Mouse (Mus musculus) cerebellum, postnatal 10 days (tissue): ENCODE data around the gene Pitpnm2.

ENCODE experiments used
- DNase-seq, 2 experiments: peaks; one replicate each; pipeline ENCODE4 v3.0.0; 2021; ENCODE audit warnings: mixed read lengths in 2 of 2

Pitpnm2 gene

DNA sequence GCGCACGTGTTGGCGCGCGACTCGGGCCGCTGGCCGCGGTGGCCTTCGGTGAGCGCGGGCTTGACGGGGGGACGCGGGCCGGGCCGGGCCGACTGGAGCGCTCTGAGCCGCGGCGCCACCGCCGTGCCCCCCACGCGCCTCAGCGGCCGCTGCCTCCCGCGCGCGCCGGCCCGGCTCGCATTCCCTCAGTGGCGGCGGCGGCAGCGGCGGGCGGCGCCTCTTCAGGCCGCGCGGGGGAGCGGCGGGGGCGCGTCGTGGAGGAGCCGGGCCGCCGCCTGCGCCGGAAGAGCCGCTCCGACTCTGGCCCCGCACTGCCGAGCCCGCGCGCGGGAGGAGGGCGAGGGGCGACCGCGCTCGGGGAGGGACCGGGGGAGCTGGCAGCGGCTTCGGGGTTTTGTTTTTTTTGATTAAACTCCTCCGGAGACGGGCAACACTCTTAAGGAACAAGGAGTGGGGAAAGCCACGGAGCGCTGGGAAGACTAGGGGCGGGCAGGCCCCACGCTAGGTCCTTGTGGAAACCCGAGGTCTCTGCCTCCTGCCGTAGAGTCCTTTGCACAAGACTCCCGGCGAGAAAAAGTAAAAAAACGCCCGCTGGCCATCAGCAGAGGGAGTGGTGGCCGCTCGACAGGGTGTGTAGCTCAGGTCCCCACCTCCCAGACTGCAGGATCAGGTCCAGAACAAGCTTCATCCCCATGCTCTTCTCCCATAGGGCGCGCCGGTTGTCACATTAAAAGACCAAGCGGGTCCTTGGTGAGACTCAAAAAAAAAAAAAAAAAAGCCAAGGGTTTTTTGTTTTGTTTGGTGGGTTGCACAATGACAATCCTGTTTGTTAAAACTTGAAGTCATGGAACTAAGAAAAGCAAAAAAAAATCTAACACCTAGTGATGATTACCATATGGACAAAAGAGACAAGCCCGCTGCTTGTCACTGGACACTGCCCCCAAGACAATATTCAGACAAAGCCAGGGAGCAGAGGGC, at the start of gene Pitpnm2:
Pitpnm2 (minus strand) TSS at position 147 of the 978 bp plus-strand sequence.
- DNase-seq, result peak; percentile 70 to 73

GRCm38 (mm10) chr5:124299307-124299706, 49.7 kb upstream of the Pitpnm2 start:
- DNase-seq, result peak; percentile 47 to 59

DNA sequence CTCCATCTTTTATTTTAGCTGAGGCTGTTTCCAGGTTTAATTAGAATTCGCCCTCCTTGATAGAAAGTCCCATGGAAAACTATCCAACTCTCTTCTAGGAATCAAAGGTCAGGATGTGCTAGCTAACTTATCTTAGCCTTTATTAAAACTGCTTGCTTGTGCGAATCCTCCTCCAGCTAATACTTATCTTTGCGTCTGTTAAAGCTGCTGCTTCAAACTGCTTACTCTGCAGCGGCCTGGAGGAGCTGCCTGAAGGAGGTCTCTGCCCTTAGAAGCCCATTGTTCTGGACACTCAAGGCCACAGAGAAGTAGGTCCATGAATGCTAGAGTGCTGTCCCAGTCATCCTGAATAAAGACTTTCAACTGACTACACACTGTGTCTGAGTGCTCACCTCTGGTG, 46.9 kb upstream of the Pitpnm2 start:
- no peak for DNase-seq

DNA sequence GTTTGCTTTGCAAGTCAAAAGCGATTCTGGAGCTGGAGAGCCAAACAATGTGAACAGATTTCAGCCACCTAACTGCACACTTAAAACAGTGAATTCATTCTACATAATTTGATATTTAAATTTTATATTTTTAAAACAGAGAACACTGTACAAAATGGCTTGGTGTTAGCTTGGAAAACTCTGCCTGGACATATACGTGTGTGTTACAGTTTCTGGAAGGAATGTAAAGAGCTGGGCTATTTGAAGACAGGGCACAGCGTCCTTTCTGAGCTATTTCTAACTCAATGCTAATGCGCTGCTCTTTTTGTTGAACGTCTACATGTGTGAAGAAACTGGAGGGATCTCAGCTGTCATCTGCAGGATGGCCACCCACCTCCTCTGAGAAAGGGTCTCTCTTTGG, 44.4 kb upstream of the Pitpnm2 start:
- DNase-seq, result no peak

DNA sequence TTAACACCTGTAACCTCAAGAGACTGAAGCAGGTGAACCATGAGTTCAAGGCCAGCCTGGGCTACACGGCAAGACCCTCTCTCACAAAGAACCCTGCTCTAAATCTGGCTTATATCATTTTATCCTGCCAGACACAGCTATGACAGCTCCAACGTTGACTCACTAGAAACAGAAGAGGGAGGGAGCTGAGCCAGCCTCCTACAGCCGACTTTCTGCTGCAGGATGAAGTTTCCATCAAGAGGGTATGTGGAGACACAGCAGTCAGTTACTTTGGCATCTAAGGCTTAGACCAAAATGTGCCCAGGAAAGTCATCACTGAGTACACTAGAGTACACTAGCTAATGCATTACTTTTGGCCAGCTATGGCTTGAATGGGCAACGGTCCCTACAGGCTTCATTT, 40.7 kb upstream of the Pitpnm2 start:
- no peak for DNase-seq

- no peak for DNase-seq
Measured at GRCm38 (mm10) chr5:124287616-124288247, 38.2 kb upstream of the Pitpnm2 start.

GRCm38 (mm10) chr5:124284330-124284729, 34.8 kb upstream of the Pitpnm2 start:
- peak; percentile 18 to 39 for DNase-seq

DNA sequence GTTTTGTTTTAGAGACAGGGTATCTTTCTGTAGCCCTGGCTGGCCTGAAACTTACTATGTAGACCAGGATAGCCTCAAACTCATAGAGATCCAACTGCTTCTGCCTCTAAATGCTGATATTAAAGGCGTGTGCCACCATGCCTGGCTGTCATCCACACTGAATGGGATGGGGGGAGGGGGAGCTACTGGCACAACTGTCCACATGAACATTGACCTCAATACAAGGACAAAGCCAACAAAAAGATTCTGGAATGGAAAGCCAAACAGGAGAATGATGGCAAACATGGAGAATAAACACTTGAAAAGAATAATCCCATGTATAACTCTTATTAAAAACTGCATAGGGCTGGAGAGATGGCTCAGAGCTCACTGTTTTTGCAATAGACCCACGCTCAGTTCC, 33.3 kb upstream of the Pitpnm2 start:
- no peak for DNase-seq

- no peak for DNase-seq
Measured at GRCm38 (mm10) chr5:124270226-124270625, 20.7 kb upstream of the Pitpnm2 start.

GRCm38 (mm10) chr5:124269661-124270060, 20.1 kb upstream of the Pitpnm2 start:
- DNase-seq, result no peak

DNA sequence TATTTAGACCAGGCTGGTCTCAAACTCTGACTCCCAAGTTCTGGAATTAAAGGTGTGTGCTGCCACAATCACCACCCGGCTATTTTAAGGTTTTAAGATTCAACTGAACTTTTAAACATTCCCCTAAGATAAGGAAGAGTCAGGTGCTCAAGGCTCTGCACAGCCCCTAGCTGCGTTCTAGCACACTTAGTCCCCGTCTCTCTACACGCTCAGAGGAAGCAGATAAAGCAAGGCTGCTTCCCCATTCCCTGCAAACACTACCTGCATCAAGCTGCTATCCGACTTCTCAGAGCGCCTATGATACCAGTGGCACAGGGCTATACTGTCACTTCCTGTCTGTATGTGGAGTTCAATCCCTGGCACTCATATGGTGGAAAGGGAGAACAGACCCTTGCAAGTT, 18.1 kb upstream of the Pitpnm2 start:
- DNase-seq, result no peak

GRCm38 (mm10) chr5:124266821-124267220, 17.3 kb upstream of the Pitpnm2 start:
- DNase-seq, result no peak

DNA sequence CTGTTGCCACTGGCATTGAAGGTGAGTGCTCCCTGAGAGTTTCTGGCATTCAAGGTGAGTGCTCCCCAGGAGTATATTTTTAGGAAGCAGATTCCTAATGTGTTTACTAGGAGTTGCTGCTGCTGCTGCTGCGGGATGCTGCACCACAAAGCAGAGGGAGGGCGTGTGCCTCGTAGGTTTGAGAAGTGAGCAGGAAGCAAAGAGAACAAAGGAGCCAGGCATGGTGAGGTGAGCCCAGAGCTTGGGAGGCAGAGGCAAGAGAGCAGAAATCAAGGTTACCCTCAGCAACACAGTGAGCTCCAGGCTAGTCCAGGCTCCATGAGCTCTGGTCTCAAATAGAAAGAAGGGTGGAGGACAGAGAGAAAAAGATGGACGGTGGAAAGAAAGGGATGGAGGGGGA, 13.7 kb upstream of the Pitpnm2 start:
- no peak for DNase-seq

- no peak for DNase-seq
Measured at GRCm38 (mm10) chr5:124262090-124262489, 12.5 kb upstream of the Pitpnm2 start.

- DNase-seq, result peak in 1 of 2 experiments; percentile 36
Measured at GRCm38 (mm10) chr5:124259133-124259532, 9.6 kb upstream of the Pitpnm2 start.

DNA sequence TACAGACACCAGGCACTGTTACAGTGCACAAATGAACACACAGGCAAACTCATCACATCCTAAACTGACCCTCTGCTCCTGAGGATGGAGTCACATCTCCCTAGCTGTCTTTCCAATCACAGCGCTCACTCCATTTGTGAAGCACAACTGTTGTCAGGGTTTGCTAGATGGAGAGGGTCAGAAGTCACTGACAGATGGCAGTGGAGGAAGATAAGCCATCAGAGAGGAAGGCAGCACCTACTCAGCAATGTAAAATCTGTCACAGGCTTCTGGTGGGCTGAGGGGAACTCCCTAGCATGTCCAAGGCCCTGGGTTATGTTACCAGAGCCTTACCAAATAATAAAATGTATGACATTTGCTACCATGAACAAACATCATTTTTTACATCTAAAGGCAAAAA, 8.5 kb upstream of the Pitpnm2 start:
- no peak for DNase-seq

DNA sequence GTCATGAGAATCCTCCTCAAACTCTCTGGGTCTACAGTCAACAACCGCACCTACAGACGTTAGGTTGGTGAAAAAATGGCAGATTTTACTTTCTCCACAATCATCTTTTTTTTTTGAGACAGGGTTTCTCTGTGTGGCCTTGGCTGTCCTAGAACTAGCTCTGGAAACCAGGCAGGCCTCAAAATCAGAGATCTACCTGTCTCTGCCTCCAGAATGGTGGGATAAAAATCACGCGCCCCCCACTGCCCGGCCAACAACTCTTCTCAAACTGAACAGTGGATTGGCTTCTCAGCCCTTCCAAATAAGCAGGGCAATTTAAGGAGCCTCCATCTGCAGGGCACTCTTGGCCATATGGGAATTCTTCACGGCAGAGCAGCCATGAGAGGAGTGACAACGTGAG, 5.6 kb upstream of the Pitpnm2 start:
- DNase-seq, result no peak

GRCm38 (mm10) chr5:124253555-124253954, 4.0 kb upstream of the Pitpnm2 start:
- no peak for DNase-seq

DNA sequence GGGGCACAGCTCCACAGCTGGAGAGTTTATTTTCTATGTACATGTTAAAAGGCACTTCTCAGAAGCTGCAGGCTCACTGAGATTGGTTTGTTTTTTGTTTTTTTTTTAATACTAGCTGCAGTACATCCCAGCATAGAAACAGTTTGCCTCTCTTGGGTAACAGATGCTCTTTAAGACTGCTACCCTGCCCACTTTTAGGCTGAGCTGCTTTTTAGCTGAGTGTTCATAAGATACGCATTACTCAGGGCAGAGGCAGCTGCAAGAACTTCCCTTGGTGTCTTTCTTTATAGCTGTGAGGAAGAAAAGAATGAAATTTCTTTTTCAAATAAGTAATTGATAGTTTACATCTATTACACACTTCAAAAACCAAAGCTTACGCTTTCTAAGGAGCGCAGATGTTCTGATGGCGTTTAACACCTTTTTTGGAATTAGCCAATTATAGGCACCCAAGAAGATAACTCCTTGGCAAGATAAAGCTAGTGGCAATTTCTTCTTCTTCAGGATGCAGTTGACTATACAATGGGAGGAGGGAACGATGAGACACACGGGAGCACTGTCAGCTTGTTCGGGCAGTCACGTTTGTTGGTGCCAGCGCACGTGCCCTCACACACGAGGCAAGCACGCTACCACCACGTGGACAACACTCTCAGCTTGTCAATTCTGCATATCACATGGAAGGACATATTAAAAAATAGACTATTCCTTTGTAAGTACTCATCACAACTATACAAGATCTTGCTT, 3.2 kb upstream of the Pitpnm2 start:
- no peak for DNase-seq

GRCm38 (mm10) chr5:124251070-124251469, 1.5 kb upstream of the Pitpnm2 start:
- no peak for DNase-seq

GRCm38 (mm10) chr5:124248845-124249613, 531 bp downstream of the Pitpnm2 start:
- peak; percentile 64 to 66 for DNase-seq

- DNase-seq, result no peak
Measured at GRCm38 (mm10) chr5:124247986-124248626, 1.5 kb downstream of the Pitpnm2 start.
